Mouse (Mus musculus) adrenal gland, adult 2 months (tissue): ENCODE results near the gene Cp. TPM values are rescaled to one million over a fixed set of nuclear protein-coding genes. Genes with fewer than 3 reads are reported as not detected.
"Not testable (repeated sequence)": the region's sequence is repeated elsewhere in the genome, so short reads cannot be mapped to it uniquely, and the experiment has no call there.

ENCODE experiments used
- DNase-seq: peaks from one replicate; pipeline ENCODE4 v3.0.0; 2021
- polyA plus RNA-seq: library from polyadenylated mRNA; depleted of rRNA; stranded (reverse); fragments of >200 nt; gene quantifications from 2 replicates; pipeline ENCODE4 v1.2.3, GENCODE M21; 2012
- total RNA-seq, 2 experiments: library from RNA; stranded (reverse); gene quantifications; 2 replicates each; pipeline ENCODE4 v1.2.3; 2021

Cp gene
- total and polyA plus RNA-seq, 3 experiments = 4.1 to 79.1 (median 55.2) TPM

DNA sequence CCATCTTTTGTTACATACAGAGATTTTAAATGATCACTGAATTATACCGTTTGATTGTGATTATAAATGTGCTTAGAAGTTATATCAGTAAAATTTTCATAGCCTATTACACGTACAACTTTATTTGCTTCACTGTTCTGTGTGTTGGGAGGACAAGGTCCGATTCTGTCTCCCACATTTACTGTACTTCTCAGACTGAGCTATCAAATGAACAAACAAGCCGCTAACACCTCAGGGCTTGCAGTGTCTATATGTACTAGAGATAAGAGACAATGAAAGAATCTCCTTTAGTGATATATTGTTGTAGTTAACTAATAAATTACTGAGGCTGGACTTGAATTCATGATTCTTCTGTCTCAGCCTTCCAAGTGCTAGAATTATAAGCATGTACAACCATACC, 50.4 kb downstream of the Cp start:
- DNase-seq = no peak

DNA sequence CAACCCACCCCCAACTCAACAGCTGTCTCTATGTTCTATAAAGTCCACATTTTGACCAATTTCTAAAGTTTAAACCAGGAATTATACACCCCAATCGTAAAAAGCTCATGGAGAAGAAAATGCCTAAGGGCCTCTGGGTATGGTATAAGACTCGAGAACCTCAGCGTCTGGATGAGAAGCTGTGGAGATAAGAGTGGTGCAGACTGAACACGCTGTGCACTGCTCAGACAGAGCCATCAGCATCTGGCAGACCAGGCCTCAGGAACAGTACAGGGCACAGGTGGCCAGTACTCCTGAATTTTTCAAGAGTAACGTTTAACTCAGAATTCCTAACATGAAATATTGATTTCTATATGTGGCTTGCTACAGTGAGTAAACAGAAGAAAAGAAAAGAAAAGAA, 50.9 kb downstream of the Cp start:
- no peak for DNase-seq

DNA sequence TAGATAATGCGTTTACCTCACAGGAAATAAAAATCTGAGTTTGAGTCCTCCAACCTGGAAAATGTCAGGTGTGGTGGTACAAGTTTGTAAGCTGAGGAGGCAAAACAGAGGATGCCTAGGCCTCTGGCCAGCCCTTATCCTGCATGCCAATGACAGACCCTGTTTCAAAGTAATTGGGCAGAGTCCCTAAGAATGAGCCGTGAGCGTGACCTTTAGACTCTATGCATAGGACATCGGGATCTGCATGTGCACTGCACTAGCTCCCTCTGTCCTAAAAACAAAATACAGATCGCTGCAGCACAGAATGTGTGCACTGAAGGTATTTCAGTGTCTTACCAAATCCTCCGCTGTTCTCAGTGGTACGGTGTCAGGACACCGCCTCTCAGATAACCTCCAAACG, 53.6 kb downstream of the Cp start:
- no peak for DNase-seq

DNA sequence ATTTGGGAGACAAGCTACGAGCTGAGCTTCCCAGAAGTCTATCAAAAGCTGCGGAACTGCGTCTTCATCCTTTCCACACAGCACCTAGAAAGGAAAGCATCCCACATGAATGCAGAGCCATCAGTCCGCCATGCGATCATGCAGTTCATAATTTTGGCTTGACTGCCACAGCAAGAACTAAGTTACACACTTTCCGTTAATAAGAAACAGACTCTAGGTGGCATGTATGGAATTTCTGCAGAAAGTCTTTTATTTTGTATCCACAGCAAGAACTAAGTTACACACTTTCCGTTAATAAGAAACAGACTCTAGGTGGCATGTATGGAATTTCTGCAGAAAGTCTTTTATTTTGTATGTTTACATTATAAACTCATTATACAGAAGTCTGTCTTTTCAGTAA, 54.1 kb downstream of the Cp start:
- DNase-seq = not testable (repeated sequence)

DNA sequence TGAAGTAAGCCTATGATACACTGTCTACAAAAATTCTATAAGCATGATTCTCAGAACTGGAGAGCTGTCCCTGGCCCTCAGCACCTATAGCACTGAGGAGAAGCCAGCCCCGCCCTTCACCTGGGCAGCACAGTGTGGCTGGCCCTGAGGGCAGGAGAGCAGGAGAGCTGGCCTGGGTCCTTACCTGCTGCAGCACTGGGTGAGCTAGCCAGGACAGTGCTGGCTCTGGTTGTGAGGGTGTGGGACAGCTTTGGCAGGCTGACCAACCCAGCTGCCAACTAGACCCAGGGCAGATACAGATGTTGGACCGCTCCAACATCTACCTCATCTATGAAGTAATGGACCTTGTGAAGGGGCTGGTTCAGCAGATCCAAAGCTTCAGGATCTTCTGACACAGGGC, 57.6 kb downstream of the Cp start:
- no peak for DNase-seq

DNA sequence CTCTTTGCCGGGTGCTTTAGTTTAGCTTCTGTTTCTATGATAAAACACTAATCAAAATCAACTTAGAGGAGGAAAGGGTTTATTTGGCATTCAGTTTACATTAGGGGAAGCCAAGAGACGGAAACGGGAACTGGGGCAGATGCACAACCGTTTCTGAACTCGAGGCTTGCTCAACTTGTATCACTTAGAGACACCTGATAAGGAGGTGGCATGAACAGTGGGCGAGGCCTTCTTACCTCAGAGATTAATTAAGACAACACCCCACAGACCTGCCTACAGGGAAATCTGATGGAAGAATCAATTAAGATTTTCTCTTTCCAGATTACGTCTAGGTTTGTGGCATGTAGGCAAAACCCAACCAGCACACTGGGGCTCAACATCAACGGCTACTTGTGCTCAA, 61.2 kb downstream of the Cp start:
- no peak for DNase-seq

DNA sequence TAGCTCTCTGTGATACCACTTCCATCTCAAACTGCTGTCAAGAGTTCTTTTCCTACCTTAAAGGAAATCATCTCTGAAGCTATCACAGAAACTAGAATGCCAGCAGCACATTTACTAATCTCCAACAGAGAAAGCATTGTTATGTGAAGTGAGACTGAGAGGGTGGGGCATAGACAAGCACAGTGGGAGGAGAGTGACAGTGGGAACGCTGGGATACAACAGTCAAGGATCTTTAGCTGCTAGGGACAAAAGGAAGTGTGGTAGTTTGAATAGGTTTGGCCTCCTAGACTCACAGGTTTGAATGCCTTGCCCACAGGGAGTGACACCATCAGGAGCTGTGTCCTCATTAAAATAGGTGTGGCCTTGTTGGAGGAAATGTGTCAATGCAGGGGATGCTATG, 67.0 kb downstream of the Cp start:
- DNase-seq = no peak

DNA sequence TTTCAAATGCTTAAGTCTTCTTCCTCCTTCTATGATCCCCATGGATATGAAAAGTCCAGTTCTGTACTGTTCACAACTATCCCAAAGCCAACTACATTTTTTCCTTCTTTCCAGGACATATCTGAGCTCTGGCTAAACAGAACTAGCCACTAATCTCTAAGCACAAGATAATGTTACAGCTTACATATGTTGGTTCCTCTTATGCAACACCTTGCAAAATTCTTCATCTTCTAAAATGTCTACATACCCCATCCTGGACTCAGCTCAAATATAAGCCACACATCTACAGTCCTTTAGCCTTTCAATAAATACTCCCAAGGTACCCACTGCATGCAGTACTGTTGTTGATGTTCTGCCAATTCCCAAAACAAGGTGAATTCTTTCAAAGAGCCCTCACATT, 69.6 kb downstream of the Cp start:
- no peak for DNase-seq

DNA sequence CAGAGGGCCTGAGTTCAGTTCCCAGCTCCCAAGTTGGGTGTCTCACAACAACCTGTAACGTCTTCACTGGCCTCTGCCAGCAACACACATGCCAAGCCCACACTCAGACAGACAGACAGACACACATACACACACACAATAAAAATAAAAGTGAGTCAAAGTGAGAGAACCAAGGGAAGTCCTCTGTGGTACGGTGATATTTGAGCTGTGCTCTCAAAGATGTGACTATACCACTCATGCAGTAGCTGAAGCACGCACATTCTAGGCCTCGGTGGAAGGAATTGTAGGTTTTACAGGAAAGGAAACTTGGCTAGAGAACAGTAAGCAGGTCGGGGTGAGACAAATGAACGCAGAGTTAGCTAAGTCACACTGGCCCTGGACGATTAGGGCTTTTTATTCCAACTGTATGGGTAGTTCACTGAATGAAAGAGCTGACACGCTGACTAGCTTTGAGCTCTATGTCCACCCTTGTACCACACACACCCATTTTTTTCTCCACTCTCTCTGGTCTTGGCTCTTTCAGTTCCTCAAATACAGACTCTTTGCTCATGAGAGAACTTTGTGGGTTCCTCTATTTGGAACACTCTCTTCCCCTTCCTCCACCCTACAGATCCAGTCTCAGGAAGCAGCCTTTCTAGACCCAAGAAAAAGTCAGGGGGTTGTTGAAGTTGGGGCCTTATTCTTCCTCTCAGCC, 70.3 kb downstream of the Cp start:
- no peak for DNase-seq

DNA sequence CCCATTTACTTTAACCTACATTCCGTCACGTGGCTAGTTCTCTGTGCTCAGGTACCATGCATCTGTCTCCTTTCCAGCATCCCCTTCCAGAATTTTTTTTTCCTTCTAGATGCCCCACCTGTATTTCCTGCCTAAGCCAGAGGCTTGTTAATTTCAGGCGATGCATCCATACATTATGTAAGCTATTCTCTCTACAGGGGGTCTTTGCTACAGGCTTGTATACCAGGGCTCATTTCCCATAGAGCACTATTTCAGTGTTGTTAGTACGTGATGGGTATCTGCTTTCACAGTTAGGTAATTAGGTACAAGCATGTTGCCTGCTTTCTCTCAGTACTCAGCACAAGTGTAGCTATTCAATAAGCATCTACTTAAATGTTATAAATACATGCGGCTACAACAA, 70.9 kb downstream of the Cp start:
- no peak for DNase-seq

DNA sequence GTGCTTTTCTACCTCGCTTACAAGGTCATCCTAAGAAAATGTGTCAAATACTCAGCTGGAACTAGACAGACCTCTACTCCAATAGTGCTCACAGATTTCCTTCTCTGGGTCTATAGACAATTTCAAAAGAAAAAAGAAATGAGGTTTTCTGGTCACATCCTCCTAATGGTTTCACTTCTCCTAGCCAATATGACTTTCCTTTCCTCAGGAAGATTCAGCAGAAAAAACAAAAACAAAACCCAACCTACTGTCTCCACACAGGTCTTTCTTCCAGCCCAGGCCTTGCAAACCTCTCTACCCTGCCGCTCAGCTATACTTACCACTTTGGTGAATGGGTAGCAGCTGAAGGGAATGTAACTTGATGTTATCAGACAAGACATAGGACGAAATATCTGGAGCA, 71.8 kb downstream of the Cp start:
- no peak for DNase-seq

DNA sequence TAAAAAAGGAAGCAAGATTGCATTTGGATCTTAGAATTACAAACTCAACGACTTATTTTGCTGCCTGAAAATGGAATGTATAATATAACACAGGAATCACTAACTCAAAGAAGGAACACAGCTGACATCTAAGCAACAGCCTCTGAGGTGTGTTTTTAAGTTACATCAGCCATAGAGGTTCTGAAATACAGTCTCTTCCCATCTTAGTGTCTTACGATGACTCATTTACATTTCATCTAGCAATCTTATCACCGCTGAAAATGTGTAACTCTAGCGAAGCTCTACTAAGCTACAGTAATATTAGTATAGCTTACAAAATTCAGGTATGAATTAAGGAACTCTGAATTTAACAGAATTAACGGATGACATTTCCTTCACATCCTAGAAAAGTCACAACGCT, 74.0 kb downstream of the Cp start:
- no peak for DNase-seq

DNA sequence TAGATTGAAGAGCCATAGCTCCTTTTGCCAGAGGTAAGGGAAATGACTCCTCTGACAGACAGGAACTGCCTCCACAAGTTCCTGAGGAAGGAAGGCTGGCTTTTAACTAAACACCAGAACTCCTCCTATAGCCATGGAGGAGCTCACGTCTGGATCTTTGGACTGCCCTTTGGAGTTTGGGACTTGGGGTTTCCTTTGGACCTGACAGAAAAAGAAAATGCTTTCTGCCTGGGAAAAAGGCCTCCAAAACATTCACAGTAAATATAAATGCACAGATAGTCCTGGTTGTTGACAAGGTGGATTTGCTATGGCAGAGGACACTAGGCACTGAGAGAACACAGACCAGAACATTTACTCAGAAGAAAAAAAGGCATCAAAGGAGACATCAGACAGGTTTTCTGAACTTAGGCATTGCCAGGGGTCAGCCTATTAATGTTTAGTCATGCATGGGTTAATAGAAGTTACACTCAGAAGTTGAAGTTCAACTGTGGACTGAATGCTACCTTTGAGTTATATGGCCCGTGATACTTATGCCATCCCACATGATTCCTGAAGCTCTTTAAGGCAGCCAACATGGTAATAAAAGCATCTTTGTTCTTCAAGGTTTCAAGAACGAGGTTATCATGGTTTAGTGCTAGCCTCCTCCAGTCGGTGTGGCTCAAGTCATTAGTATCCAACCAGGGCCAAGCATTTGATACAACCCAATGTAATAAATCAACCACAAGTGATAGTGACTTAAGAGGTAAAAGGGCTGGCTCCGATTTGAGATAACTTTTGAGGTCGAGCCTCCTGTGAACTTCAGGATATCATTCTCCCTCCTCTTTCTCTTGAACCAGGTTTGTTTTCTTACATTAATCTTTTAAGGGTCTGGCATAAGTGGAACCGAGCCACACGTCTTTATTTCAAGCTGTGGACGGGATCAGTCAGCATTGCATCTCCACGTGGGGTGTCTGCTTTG, 77.2 kb downstream of the Cp start:
- DNase-seq = no peak

DNA sequence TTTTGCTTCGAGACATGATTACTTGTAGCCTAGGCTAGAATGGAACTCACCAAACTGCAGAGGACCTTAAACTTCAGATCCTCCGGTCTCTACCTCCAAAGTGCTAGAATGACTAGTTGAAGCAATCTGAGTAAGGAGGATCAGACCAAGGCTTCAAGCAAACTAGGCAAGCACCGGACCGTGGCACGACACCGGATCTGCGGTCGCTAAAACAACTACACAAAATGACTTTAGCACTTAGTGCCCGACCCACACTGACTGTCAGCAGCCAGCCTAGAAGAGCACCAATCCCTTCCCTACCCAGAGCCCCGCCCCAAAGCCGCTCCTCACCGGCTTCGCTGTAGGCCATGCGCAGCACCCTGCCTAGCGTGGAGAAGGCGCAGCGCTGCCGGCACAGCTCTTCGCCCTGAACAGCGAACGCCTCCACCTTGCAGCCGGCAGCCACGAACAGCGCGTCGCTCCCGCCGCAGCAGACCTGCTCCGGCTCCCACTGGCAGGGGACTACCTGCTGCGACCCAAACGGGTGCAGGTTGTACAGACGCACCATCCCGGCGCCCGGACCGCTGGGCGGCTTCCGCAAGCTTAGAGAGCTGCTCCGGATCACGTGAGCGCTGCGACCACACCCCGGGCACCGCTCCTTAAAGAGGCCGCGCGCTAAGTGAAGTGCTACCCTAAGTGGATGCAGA, 78.0 kb downstream of the Cp start, which contains the start of gene Hps3:
Gene Hps3 (minus strand): TSS at position 597 of the 686 bp plus-strand sequence.
- peak; percentile 94 for DNase-seq

DNA sequence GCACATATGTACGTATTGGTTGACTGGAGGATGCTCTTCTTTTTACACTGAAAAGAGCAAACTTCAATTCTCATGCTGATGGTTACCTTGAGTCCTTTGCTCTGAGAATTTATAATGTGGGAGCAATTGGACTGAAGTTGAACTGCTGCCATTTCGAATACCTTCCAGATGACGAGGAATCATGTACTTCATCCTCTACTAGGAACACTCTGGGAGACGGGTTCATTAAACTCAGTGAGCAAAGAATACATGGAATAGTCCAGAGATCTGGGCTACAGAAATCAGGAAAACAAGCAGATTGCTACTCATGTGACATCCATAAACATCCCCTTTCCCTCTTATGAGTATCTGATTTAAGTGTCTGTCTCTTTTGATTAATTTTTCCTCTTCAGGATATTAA, 79.2 kb downstream of the Cp start:
- DNase-seq = no peak

DNA sequence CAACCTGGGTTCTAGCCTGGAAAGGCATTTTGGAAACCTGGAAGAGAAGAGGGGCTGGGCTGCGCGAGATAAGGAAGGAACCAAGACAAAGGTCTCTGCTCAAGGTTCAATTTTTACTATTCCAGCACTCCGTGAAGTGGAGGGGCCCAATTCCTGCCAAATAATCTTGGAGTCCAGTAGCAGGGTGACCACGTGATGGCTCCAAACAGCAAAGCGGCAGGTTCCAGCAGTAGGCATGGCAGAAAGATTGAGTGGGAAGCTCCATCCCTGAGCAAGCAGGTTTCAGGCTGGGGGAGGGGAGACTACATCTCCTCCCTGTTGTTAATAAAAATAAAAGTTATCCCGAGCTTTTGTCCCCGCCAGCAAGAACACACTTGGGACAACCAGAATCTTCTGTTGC, 84.6 kb downstream of the Cp start:
- not testable (repeated sequence) for DNase-seq

DNA sequence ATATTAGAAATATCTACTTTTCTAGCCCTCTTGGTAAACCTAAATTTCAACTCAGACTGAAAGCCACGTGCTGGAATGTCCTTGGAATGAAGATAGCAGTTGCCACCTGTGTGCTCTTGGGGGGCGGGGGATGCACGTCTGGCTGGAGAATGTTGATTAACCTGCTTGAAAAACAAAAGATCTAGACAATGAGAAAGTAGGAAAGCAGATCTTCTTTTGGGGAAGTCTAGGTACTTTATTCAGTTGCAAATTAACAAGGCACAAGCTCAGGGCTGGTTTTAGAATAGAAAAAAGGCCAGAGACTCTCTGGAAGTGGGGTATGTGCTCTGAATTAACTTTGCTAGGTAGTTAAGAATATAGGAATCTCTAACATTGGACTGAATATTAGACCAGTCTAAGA, 87.9 kb downstream of the Cp start:
- not testable (repeated sequence) for DNase-seq

DNA sequence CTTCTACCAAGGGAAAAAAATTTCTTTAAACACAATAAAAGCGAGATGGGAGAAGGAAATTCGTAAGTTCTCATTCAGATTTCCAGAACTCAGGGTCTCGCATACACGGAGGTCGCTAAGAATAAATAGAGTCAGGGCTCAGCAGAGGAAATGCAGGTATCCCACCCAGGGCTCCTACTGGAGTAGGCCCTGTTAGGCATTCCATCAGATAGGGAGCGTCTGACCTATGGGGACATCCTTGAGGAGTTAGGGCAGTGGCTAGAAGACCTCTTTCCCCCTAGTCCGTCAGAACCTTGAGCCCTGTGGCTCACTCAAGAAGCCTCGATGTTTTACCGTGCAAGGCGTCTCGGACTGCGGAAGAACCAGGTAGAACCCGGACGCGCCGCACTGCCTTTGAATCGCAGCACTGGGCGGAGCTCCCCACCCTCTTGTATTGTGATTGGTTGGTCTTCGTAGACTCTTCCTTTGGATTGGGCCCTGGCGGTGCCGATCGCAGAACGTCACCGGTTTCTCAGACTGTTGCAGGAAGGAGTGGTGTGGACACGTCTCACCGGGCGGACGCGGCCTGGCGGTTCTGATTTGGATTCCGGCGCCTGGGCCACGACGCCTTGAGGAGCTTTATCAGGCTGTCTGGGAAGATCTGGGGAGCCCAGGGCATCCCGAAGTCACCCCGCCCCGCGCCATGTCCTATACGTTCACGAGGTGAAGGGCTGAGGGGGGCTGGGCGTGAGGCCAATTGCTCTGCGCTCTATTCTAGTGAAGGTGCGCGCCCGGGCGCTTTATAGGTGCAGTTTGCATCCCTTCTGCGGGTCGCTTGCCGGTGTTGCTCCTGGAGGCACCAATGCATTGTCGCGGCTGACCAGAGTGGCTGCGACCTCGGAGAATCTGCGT, 100.7 kb downstream of the Cp start, which contains the start of gene Hltf:
Gene Hltf (plus strand): TSS at position 506 of the 891 bp plus-strand sequence.
- peak; percentile 97 for DNase-seq

DNA sequence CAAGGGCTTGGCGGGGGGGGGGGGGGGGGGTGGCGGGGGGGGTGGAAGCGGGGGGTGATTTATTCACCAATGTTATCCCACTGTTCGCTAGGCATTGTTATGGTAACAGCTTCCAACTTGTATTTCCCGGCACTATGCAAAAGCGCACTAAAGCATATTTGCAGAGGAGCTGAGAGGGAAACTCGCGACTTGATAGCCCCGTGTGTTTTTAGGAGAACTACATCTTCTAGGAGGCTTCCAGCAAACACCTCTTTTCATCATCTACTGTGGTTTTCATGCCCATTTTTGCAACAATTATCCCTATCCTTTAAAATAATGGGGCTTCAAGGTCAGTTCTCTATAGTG, 101.3 kb downstream of the Cp start:
- no peak for DNase-seq
